Mouse (Mus musculus): ENCODE data around the gene Lrrc8d. TPM values are rescaled to one million over a fixed set of nuclear protein-coding genes. Genes with fewer than 3 reads are reported as not detected.
"Not testable (repeated sequence)": the region's sequence is repeated elsewhere in the genome, so short reads cannot be mapped to it uniquely, and the experiment has no call there.

Lrrc8d gene
- total RNA-seq, 4 experiments from 2014 or later = 3.0 to 3.5 (median 3.3) TPM

DNA sequence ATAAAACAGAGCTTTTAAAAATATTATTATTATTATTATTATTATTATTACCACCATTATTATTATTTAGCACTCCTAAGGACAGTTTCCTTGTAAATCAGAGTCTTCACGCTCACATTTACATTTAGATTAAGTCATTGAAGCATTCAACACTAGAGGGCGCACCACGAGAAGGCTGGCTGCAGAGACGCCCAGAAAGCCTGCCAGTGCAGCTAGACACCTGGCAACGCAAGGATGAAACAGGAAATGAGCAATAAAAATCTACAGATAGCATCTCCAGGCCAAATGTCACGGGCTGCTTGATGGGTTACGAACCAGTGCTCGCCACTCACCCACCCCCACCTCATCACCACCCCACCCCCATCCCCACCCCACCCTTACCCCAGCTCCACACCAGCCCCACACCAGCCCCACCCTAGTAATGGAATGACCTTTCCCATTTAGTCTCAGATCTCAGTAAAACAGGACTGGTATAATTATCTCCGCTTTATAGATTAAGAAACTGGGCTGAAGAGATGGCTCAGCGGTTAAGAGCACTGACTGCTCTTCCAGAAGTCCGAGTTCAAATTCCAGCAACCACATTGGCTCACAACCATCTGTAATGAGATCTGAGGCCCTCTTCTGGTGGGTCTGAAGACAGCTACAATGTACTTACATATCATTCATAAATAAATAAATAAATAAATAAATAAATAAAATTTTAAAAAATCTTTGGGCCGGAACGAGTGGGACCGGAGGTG lies 14.7 kb upstream of the Lrrc8d start:
- peak; percentile 38 to 47 for DNase-seq (ENCODE audit: low spot score in 2 of 2)

DNA sequence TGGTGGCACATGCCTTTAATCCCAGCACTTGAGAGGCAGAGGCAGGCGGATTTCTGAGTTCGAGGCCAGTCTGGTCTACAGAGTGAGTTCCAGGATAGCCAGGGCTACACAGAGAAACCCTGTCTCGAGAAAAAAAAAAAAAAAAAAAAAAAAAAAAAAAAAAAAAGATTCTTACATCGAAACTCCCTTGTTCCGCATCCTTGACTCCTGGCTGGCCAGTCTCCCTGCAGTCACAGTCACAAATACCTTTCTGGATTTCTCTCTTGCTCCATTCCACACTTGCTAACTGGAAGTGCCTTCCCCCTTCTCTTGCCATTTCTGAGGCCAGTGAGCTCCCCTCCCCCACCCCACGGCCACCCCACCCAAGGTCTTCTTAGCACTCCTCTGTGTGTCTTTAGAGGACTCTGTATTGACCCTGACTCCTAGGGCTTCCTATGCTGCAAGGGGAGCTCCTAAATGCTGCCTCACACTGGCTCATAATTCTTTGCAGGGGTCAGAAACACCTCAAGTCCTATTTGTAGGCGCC lies 13.9 kb upstream of the Lrrc8d start:
- DNase-seq (ENCODE audit: low spot score in 2 of 2) = not testable (repeated sequence)

DNA sequence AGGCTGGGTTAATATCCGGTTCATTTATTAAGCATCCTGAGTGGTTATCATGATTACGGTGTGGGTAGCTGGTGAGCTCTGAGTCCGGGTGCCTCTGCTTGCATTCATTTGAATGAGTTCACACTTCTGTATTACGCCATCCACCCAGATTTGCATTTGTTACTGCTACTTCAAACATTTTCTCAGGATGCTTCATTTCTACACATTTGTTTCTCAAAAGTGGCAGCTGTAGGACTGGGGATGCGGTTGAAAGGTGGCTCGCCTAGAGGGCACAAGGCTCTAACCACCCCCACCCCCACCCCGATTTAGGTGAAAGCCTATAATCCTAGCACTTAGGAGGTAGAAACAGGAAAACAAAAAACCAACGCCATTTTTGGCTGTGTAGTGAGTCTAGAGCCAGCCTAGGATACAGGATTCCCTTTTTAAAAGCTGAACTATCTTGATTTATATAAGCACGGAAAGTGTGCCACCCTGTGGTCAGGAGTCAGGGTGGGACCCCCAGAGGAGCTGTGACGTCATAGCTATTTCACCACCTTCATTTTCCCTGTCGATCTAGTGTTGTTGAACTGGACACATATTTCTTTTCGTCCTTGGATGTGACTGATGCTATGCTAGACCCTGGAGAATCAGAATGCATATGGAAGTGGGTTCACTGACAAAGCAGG lies 13.3 kb upstream of the Lrrc8d start:
- DNase-seq (ENCODE audit: low spot score in 2 of 2) = no peak

DNA sequence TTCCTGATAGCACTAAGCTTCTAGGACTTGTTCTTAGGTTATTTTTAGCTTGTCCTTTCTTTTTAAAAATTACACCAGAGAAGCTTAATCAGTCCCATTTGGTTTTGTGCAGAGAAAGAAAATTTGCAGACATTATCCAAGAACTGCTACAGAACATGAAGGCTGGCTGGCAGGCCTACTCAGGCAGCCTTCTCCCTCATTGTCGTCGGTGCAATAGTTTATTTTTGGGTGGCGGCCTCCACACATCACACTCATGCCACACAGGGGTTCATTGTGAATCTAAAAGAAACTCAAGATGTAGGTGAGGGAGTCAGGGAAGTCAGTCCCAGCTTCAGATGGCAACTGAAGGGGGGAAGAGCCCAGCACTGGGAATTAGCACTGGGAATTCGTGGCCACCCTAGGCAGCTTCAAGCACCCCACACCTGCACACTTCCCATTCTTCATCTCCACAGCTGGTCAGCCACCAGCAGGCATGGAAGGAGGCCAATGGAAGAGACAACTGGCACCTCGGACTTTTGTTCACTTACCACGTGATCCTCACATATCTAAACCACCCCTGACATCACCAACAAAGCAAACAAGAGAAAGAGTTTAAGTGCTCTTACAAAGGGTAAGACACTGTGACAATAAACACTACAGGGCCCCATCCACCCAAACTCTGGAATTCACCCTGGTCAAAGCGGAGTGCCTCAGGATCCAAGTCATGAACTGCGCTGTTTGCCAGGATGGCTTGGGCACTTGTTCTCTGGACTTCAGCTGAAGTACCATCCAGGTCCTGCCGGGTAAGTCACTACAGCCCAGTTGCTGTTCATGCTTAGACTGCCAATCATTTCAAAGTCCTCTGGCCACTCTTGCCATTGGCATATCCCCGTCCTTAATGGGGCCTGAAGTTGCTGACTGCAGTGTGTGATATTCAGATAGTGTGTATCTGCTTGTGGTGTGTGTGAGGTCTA lies 9.0 kb upstream of the Lrrc8d start:
- DNase-seq (ENCODE audit: low spot score in 2 of 2) = no peak

- DNase-seq (ENCODE audit: low spot score in 2 of 2) = no peak
Measured at GRCm38 (mm10) chr5:105691645-105692044, 8.1 kb upstream of the Lrrc8d start.

- DNase-seq (ENCODE audit: low spot score in 2 of 2) = no peak
Measured at GRCm38 (mm10) chr5:105694339-105694930, 5.3 kb upstream of the Lrrc8d start.

DNA sequence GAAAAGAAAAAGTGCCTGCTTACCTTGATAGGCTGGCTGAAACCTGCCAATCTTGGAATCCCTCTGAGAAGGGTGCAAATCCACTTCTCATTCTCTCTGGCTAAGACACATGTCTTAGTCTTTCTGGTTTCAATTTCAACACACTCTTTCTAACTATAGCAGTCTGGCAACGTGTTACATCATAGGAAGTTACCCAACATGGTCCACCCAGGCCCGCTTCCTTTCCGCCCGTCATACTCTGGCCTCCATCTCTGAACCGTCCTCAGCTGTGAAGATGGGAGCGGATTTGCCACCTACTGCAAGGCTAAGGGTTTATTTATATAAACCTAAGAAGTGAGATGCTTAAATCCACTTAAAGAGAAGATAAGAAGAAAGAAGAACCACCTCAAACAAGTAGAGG lies 3.7 kb upstream of the Lrrc8d start:
- DNase-seq (ENCODE audit: low spot score in 2 of 2) = no peak

GRCm38 (mm10) chr5:105697886-105698285 lies 1.9 kb upstream of the Lrrc8d start:
- DNase-seq (ENCODE audit: low spot score in 2 of 2) = no peak

DNA sequence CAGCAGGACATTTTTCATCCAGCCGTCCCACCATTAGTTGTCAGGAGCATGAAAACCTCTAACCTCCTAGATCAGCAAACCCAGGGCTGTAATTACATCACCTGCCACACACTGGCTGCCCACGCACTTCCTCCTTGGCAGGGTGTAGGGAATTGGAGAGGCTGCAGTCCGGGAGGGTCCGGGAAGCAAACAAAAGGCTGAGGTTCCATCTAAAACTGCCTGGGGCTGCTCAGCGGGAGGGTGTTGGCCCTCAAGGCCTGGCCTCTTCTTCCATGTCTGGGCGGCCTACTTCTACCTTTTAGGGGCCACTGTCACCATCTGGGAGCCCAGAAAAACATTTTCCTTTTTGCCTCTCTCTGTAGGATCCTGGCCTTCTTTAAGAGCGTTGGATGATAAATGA lies 1.1 kb upstream of the Lrrc8d start:
- no peak for DNase-seq (ENCODE audit: low spot score in 2 of 2)

GRCm38 (mm10) chr5:105700070-105700851 lies 492 bp downstream of the Lrrc8d start:
- peak; percentile 25 to 49 for DNase-seq (ENCODE audit: low spot score in 2 of 2)

DNA sequence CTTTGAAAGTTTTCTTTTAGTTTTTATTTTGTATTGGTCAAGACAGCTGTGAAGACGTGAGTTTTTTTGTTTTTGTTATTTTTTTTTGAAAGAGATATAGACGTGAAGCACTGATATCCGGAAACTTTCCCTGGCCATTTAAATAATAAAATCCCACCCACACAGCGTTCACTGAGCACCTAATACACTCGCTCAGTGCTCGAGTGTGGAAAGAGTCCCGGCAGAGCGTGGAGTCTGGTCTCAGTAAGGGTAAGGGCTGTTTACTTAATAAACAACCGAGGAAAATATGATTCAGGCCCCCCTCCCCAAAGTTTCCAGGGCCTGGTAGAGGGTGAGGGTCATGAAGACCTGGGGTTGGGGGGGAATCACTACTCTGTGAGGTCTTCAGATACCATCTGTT lies 1.6 kb downstream of the Lrrc8d start:
- DNase-seq (ENCODE audit: low spot score in 2 of 2) = no peak

GRCm38 (mm10) chr5:105701844-105702243 lies 2.1 kb downstream of the Lrrc8d start:
- no peak for DNase-seq (ENCODE audit: low spot score in 2 of 2)

DNA sequence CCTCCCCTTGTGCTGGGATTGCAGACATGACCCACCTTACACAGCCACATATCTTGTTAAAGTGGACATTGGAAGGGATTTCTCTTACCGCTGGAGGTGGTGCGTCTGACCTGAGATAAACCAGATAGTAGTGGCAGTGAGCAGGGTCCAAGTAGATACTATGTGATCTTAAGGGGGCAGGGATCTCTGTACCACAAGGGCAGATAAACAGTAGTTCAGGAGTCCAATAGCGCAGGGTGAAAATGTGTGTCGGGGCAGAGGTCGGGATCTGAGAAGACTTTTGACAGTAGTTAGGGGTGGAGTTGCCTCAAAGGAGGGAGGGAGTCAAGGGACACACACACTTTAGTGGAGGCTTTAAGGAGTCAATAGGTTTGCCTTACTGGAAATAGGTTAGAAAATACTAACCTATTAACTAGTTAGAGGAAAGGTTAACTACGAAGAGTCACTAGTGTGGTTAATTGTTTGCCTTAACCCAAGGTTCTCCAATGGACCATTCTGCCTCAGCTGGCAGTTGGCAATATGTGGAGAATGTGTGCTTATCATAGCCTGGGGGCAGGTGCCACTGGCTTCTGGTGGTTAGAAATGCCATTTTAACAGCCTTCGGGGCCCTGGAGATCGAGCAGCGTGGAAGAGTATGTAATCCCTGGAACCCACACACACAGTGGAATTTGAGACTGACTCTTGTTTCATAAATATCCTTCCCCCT lies 3.0 kb downstream of the Lrrc8d start:
- no peak for DNase-seq (ENCODE audit: low spot score in 2 of 2)

DNA sequence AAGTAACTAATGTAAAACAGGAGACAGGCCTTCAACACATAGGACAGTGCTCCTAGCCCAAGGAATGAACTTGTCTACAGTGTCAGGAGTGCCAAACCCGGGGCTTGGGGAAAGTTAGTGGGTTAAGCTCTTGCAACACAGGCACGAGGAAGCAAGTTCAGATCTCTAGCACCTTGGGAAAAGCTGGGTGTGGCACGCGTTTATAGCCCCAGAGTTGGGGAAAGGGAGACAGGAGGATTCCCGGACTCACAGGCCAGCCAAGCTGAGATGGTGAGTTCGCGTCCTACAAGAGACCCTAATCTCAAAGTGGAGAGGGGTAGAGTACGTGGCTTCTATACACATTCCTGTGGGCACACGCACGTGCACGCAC lies 3.5 kb downstream of the Lrrc8d start:
- DNase-seq (ENCODE audit: low spot score in 2 of 2) = no peak

DNA sequence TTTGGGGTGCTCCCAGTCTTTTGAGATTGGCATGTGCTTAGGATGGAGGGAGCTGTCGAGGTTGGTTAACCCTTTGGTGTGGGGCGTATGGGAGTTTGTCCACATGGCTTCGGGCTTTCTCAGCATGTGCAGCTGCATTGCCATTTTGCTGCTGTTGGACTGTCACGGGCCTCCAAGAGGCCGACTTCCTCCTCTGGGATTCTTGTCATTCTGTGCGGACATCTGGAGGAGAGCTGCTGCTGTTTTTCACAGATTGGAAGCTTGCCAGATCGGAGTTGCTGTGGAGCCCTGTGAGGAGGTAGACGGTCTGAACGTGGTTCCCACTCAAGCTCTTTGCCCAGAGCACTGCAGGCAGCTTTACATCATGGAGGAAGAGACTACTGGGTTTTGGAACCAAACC lies 4.8 kb downstream of the Lrrc8d start:
- DNase-seq (ENCODE audit: low spot score in 2 of 2) = no peak

DNA sequence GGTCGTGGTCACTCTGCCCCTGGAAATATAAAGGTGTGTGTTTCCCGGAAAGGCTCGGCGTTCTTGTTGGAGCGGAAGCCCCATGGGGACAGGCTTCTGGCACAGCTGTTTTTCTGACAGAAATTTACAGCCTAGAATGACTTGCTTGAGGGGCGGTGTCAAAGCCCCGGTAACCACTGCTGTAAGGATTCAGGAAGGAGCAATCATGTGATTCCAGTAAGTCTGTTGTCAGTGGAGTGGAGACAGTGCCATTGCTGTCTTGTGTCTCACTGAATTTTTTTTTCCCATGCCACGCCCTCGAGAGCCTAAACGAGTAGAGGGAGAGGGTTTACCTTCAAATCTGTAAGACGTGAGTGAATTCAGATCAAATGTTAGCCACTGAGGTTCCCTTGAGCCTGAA lies 6.9 kb downstream of the Lrrc8d start:
- no peak for DNase-seq (ENCODE audit: low spot score in 2 of 2)

DNA sequence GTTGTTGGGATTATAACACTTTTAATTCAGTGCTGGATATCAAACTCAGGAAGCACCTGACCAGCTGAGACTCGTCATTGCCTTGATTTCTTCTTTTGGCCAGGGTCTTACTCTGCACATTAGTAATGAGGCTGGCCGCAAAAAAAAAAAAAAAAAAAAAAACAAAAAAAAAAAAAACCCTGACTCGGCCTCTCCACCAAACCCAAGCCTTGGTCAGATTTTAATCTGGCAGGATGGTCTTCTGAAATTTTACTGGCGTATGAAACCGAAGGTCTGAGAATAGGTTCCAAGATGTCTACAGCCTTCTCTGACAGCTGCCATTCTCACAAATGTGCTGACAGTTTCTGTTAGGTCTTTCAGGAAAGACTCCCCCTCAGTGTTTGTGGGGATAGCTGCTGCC lies 8.5 kb downstream of the Lrrc8d start:
- no peak for DNase-seq (ENCODE audit: low spot score in 2 of 2)

- DNase-seq (ENCODE audit: low spot score in 2 of 2) = no peak
Measured at GRCm38 (mm10) chr5:105710473-105710872, 10.7 kb downstream of the Lrrc8d start.

DNA sequence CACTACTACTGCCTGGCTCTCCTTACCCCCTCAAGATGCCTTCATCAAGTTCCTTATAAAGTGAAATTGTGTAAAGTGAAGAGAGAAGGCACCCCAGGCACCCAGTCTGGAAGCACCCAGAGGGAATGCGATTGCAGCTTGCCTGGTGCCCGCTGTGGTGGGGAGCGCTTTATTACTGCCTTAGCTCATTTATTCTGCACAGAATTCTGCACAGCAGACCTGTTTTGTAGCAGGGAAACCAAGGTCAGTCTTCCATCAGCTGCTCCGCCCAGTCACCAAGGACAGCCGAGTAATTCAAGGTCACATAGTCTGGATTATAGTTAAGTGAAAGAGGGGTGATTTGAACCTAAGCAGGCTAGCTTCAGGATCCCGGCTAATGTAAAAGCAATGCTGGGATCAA lies 14.7 kb downstream of the Lrrc8d start:
- no peak for DNase-seq (ENCODE audit: low spot score in 2 of 2)

GRCm38 (mm10) chr5:105715095-105715494 lies 15.3 kb downstream of the Lrrc8d start:
- no peak for DNase-seq (ENCODE audit: low spot score in 2 of 2)
